Mouse (Mus musculus) lung, postnatal 0 days (tissue): ENCODE measurements around the gene Spag16.

Source experiments
- CTCF ChIP-seq: IDR thresholded peaks from 2 replicates; pipeline ENCODE4 v1.5.1; 2016; ENCODE audit warnings: antibody characterized with exemption, mild to moderate bottlenecking
- EP300 ChIP-seq: IDR thresholded peaks from 2 replicates; pipeline ENCODE4 v1.6.1; 2016; ENCODE audit warnings: antibody characterized with exemption, mild to moderate bottlenecking, control low read depth

GRCm38 (mm10) chr1:70073440-70073839 is 246.7 kb downstream of the Spag16 start:
- TF ChIP-seq EP300 (no peak), CTCF (no peak)
